Mouse (Mus musculus) embryonic fibroblast, embryonic 13.5 days (primary cell): ENCODE results near the gene Cep152. TPM values are rescaled to one million over a fixed set of nuclear protein-coding genes. Genes with fewer than 3 reads are reported as not detected.

Experiments used
- H3K27ac ChIP-seq: 2 replicates; pipeline ENCODE4 v1.5.1; 2012; ENCODE audit warnings: low read length, control low read depth, inconsistent platforms; ENCODE audit not compliant: insufficient read depth
- H3K4me1 ChIP-seq: 2 replicates; pipeline ENCODE4 v1.6.1; 2011; ENCODE audit warnings: low read length; ENCODE audit not compliant: control insufficient read depth, insufficient read depth
- H3K4me3 ChIP-seq: 2 replicates; pipeline ENCODE4 v1.5.1; 2011; ENCODE audit warnings: mild to moderate bottlenecking, control low read depth, low read length; ENCODE audit not compliant: insufficient read depth
- CTCF ChIP-seq: IDR thresholded peaks from 2 replicates; pipeline ENCODE4 v1.5.1; 2011; ENCODE audit warnings: mild to moderate bottlenecking, control low read depth, low read length, moderate library complexity, borderline replicate concordance; ENCODE audit not compliant: insufficient read depth
- POLR2A ChIP-seq: IDR thresholded peaks from 2 replicates; pipeline ENCODE4 v1.6.1; 2011; ENCODE audit warnings: low read depth, mild to moderate bottlenecking, control low read depth, low read length, moderate library complexity
- polyA plus RNA-seq: library from polyadenylated mRNA; stranded (reverse); fragments of >200 nt; gene quantifications from 2 replicates; pipeline ENCODE4 v1.2.4, GENCODE M21; 2011; ENCODE audit warnings: low read depth; ENCODE audit not compliant: missing spikeins, insufficient read length

Gene Cep152
- polyA plus RNA-seq, 1 experiment: 4.3 TPM

DNA sequence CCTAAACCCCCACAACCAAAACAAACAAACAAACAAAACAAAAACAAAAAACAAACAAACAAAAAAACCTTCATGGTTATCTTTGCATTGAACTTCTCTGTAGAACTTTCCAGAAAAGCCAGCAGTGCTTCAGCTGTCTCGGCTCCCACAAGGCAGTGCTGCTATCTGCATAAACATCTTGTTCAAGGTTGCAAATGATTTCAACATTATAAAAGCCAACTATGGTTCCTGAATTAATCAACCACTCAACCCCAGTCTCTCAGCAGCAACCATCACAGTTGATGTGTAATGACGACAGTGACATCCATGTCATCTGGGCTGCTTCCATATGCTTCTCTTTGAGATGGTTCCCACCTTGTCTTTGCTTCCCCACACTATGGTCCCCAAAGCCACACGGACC lies 85.3 kb downstream of the Cep152 start:
- Histone ChIP-seq H3K27ac (peak overlapping the region; percentile 75), H3K4me1 (peaks cover 14% of the 10 kb centered on the region), H3K4me3 (no peak overlapping the region)
- TF ChIP-seq CTCF (no peak), POLR2A (no peak)

GRCm38 (mm10) chr2:125530665-125531064 lies 94.2 kb downstream of the Cep152 start:
- peak overlapping the region; percentile 82 for H3K27ac ChIP-seq
- TF ChIP-seq CTCF: no peak
- no peak for TF ChIP-seq POLR2A
- no peak overlapping the region for H3K4me3 ChIP-seq
- peaks cover 18% of the 10 kb centered on the region; the same call in 1 of the 2 replicates for H3K4me1 ChIP-seq

DNA sequence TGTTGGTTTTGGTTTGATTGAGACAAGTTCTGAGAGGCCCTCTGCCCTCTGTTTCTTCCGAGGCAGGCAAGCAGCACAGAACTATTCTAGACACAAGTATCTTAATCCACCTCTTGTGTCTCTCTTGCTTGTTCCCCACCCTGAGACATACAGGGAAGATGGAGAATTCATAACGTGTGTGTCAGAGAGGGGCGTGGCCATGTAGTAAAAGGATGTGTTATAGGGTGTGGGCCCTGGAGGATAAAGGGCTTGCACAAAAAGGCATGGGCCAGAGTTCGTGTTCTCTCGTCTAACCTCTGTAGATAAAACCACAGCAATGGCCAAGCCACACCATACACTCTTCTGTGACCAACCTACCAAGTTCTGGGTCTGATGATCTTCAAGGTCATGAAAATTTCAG lies 98.3 kb downstream of the Cep152 start:
- TF ChIP-seq CTCF: no peak
- TF ChIP-seq POLR2A: no peak
- Histone ChIP-seq H3K4me3 (no peak overlapping the region), H3K4me1 (peaks cover 18% of the 10 kb centered on the region; the same call in 1 of the 2 replicates), H3K27ac (peak overlapping the region; percentile 22; the same call in 1 of the 2 replicates)

DNA sequence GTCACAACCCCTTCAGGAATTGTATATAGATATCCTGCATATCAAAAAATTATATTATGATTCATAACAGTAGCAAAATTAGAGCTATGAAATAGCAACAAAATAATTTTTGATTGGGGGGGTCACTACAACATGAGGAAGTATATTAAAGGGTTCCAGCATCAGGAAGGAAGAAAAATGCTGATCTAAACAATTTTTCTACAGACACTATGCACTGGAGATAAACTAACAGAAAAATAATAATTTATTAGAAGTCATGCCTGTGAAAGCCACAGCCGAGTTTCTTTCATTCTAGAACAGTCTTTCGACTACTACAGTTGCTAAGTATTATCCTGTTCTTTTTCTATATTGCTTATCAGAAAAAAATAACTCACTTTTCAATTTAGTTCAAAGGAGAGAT lies 99.4 kb downstream of the Cep152 start:
- Histone ChIP-seq H3K27ac (no peak overlapping the region), H3K4me1 (peaks cover 10% of the 10 kb centered on the region; the same call in 1 of the 2 replicates), H3K4me3 (no peak overlapping the region)
- no peak for TF ChIP-seq CTCF
- TF ChIP-seq POLR2A: no peak

- H3K4me1 ChIP-seq: peaks cover 10% of the 10 kb centered on the region
- TF ChIP-seq CTCF (no peak), POLR2A (no peak)
- H3K4me3 ChIP-seq: no peak overlapping the region
- no peak overlapping the region for H3K27ac ChIP-seq
Observed at GRCm38 (mm10) chr2:125516594-125516993, 108.3 kb downstream of the Cep152 start.

- H3K4me3 ChIP-seq: no peak overlapping the region
- H3K27ac ChIP-seq: no peak overlapping the region
- peaks cover 10% of the 10 kb centered on the region for H3K4me1 ChIP-seq
- TF ChIP-seq CTCF (no peak), POLR2A (no peak)
Observed at GRCm38 (mm10) chr2:125515291-125516057, 109.4 kb downstream of the Cep152 start.

DNA sequence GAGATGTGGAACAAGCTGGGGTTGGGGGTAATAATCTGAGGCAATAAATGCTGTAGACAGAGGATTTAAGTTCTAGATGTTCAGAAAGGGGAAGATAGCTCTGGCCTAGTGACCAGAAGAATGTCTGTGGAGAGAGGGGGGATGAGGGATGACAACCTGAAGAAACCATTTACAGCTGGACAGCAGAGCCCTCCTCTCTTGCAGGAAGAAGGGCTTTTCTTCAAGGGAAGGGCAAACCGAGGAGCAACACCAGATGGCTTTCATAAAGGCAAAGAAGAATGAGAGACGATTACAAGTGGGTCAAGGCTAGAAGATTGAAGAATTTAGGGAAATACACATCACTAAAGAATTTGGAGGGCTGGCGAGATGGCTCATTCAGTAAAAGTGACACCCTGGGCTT lies 110.5 kb downstream of the Cep152 start:
- no peak overlapping the region for H3K4me3 ChIP-seq
- peaks cover 10% of the 10 kb centered on the region for H3K4me1 ChIP-seq
- TF ChIP-seq CTCF (no peak), POLR2A (no peak)
- 0 out of 2 replicates have a peak overlapping the region, but pooled peaks have one; percentile 14 for H3K27ac ChIP-seq

Other genes starting within 250 kb of the Cep152 start
- 1.3 and 1.4 TPM in 2 replicates for gene Gm9913, start 120.0 kb downstream of the Cep152 start, polyA plus RNA-seq
- 593 and 598 TPM in 2 replicates for gene Fbn1, start 117.1 kb downstream of the Cep152 start, polyA plus RNA-seq
- 115 and 131 TPM in 2 replicates for gene Eid1, start 48.0 kb upstream of the Cep152 start, polyA plus RNA-seq
- gene Shc4, start 99.0 kb upstream of the Cep152 start, polyA plus RNA-seq: 2.9 and 3.7 TPM in 2 replicates
- gene Secisbp2l, start 157.8 kb upstream of the Cep152 start, polyA plus RNA-seq: 43.8 and 46.4 TPM in 2 replicates
- gene Galk2, start 234.0 kb upstream of the Cep152 start, polyA plus RNA-seq: 49.5 and 54.1 TPM in 2 replicates
- gene Cops2, start 234.0 kb upstream of the Cep152 start, polyA plus RNA-seq: 196 and 233 TPM in 2 replicates